Mouse (Mus musculus) lung, postnatal 0 days (tissue): ENCODE measurements around the gene Lrig2.
A peak's percentile ranks its signal among the peaks of the same experiment; 100 is the strongest.

Experiments used
- CTCF ChIP-seq: IDR thresholded peaks from 2 replicates; pipeline ENCODE4 v1.5.1; 2016; ENCODE audit warnings: antibody characterized with exemption, mild to moderate bottlenecking
- EP300 ChIP-seq: IDR thresholded peaks from 2 replicates; pipeline ENCODE4 v1.6.1; 2016; ENCODE audit warnings: antibody characterized with exemption, mild to moderate bottlenecking, control low read depth

- TF ChIP-seq CTCF (no peak), EP300 (peak; percentile 62)
These were observed 70.3 kb downstream of the Lrig2 start for GRCm38 (mm10) chr3:104441435-104441834.
